Comparison of ENCODE assay signal across 21 mouse cellular contexts in the genomic region with DNA sequence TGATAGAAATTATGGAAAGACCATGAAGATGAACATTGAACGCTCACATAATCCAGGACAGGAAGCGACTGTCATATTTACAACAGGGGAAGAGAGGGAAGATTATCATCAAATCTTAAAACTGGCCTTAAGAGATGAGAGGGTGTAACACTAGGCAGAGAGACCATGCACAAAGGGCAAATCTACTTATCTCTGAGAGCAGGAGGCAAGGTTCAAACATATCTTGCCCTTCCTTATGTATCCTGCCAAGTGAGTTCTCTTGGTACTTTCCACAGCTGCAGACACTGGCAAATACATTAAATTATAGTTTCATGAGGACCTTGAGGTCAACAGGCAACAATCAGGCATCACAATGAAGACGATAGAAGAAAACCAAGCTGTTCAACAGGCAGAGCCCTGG.
DNase-seq lines count a peak whose midpoint lies in the region; ATAC-seq and TF ChIP-seq lines count a peak whose summit lies in the region.
"Had no signal": no experiment of that assay in that cellular context is flagged by ENCODE, and none has a peak within 500 bp of the region (broad histone marks: within the 10 kb centered on the region; RNA-seq: fewer than 3 reads in every experiment).

No protein-coding gene starts in this region.

- ATAC-seq in heart, postnatal 0 days (ENCODE audit: insufficient read depth, low read depth): no peak
- ATAC-seq in liver, embryonic 13.5 days (ENCODE audit: low read depth): peak; percentile 54; the same call in 1 of the 2 replicates
- no peak for ATAC-seq in liver, embryonic 12.5 days
- peak; percentile 81 for ATAC-seq in megakaryocyte progenitor cell, adult 5-6 weeks (replicated peaks; ENCODE audit: poor library complexity)
- ATAC-seq in activated CD4-positive, CD25-positive, alpha-beta regulatory T cell, adult 4 months: no peak
- ATAC-seq: forebrain, embryonic 14.5 days; forebrain, postnatal 0 days; hindbrain, embryonic 16.5 days had no signal

- no peak overlapping the region for H3K27ac ChIP-seq in heart, postnatal 0 days (ENCODE audit: low read depth)
- no peak overlapping the region for H3K27ac ChIP-seq in heart, embryonic 10.5 days
- no peak overlapping the region for H3K27ac ChIP-seq in liver, embryonic 13.5 days
- H3K27ac ChIP-seq in liver, embryonic 12.5 days: no peak overlapping the region
- H3K27ac ChIP-seq: embryonic facial prominence, embryonic 12.5 days; embryonic facial prominence, embryonic 15.5 days; heart, embryonic 13.5 days; hindbrain, embryonic 10.5 days; hindbrain, embryonic 13.5 days had no signal

- no peaks in the 10 kb centered on the region for H3K27me3 ChIP-seq in heart, postnatal 0 days (ENCODE audit: control insufficient read depth, insufficient read depth, low read length)
- H3K27me3 ChIP-seq in heart, embryonic 10.5 days (ENCODE audit: insufficient read depth, poor library complexity, severe bottlenecking): no peaks in the 10 kb centered on the region
- no peaks in the 10 kb centered on the region for H3K27me3 ChIP-seq in liver, embryonic 13.5 days
- no peaks in the 10 kb centered on the region for H3K27me3 ChIP-seq in liver, embryonic 12.5 days (replicated peaks)
- H3K27me3 ChIP-seq: embryonic facial prominence, embryonic 12.5 days; embryonic facial prominence, embryonic 15.5 days; heart, embryonic 13.5 days; hindbrain, embryonic 13.5 days had no signal

- no peak for TF ChIP-seq CTCF in heart, postnatal 0 days (IDR thresholded peaks at IDR 0.05; ENCODE audit: low read depth)

- H3K4me2 ChIP-seq in heart, postnatal 0 days (ENCODE audit: low read depth, low read length): no peak overlapping the region
- no peak overlapping the region for H3K4me2 ChIP-seq in liver, embryonic 13.5 days
- H3K4me2 ChIP-seq in liver, embryonic 12.5 days: no peak overlapping the region
- H3K4me2 ChIP-seq: embryonic facial prominence, embryonic 12.5 days; embryonic facial prominence, embryonic 15.5 days; heart, embryonic 13.5 days; hindbrain, embryonic 13.5 days had no signal

- WGBS in heart, postnatal 0 days: 72% methylated on average over 3 of the region's 3 CpGs
- WGBS in heart, embryonic 10.5 days: 77% methylated on average over 3 of the region's 3 CpGs
- WGBS in liver, embryonic 13.5 days (ENCODE audit: insufficient replicate concordance): 33% methylated on average over 3 of the region's 3 CpGs
- 43% methylated on average over 3 of the region's 3 CpGs for WGBS in liver, embryonic 12.5 days (ENCODE audit: insufficient replicate concordance)

- H3K9ac ChIP-seq in heart, postnatal 0 days (replicated peaks; ENCODE audit: low read depth, low read length): no peak overlapping the region
- no peak overlapping the region for H3K9ac ChIP-seq in liver, embryonic 13.5 days
- H3K9ac ChIP-seq in liver, embryonic 12.5 days: no peak overlapping the region
- H3K9ac ChIP-seq: embryonic facial prominence, embryonic 12.5 days; embryonic facial prominence, embryonic 15.5 days; forebrain, postnatal 0 days; heart, embryonic 13.5 days; hindbrain, embryonic 13.5 days had no signal

- no peaks in the 10 kb centered on the region for H3K9me3 ChIP-seq in heart, postnatal 0 days (replicated peaks; ENCODE audit: control insufficient read depth, low read length)
- H3K9me3 ChIP-seq in heart, embryonic 10.5 days: no peaks in the 10 kb centered on the region
- H3K9me3 ChIP-seq in liver, embryonic 13.5 days (replicated peaks): no peaks in the 10 kb centered on the region
- H3K9me3 ChIP-seq in liver, embryonic 12.5 days (replicated peaks): no peaks in the 10 kb centered on the region
- H3K9me3 ChIP-seq: embryonic facial prominence, embryonic 12.5 days; embryonic facial prominence, embryonic 15.5 days; heart, embryonic 13.5 days; hindbrain, embryonic 10.5 days; hindbrain, embryonic 13.5 days had no signal

- no peak for DNase-seq in heart, postnatal 0 days (ENCODE audit: low spot score)
- no peak for DNase-seq in heart, embryonic 10.5 days (ENCODE audit: low spot score)
- no peak for DNase-seq in liver, embryonic 13.5 days
- DNase-seq: adrenal gland, postnatal 10 days; adrenal gland, postnatal 36 days; cerebellum, adult 18-20 months; cerebellum, adult 9-10 months; cerebellum, postnatal 14 days; forebrain, postnatal 0 days; gastrocnemius, postnatal 25 days; heart, adult 18-20 months had no signal

- no peaks in the 10 kb centered on the region for H3K36me3 ChIP-seq in heart, postnatal 0 days (replicated peaks; ENCODE audit: control insufficient read depth, insufficient read depth, low read length)
- no peaks in the 10 kb centered on the region for H3K36me3 ChIP-seq in heart, embryonic 10.5 days
- no peaks in the 10 kb centered on the region for H3K36me3 ChIP-seq in liver, embryonic 13.5 days
- no peaks in the 10 kb centered on the region for H3K36me3 ChIP-seq in liver, embryonic 12.5 days
- H3K36me3 ChIP-seq: embryonic facial prominence, embryonic 12.5 days; embryonic facial prominence, embryonic 15.5 days; heart, embryonic 13.5 days; hindbrain, embryonic 10.5 days; hindbrain, embryonic 13.5 days had no signal

- peaks cover 4% of the 10 kb centered on the region for H3K4me1 ChIP-seq in heart, postnatal 0 days (ENCODE audit: control insufficient read depth, insufficient read depth)
- H3K4me1 ChIP-seq in heart, embryonic 10.5 days: peaks cover 3% of the 10 kb centered on the region; the same call in 1 of the 2 replicates
- H3K4me1 ChIP-seq in liver, embryonic 13.5 days (replicated peaks): no peaks in the 10 kb centered on the region
- H3K4me1 ChIP-seq in liver, embryonic 12.5 days: no peaks in the 10 kb centered on the region

- H3K4me3 ChIP-seq in heart, postnatal 0 days (ENCODE audit: low read depth, low read length): no peak overlapping the region
- H3K4me3 ChIP-seq in heart, embryonic 10.5 days: no peak overlapping the region
- H3K4me3 ChIP-seq in liver, embryonic 13.5 days (replicated peaks): no peak overlapping the region
- H3K4me3 ChIP-seq in liver, embryonic 12.5 days: no peak overlapping the region
- H3K4me3 ChIP-seq: embryonic facial prominence, embryonic 12.5 days; embryonic facial prominence, embryonic 15.5 days; heart, embryonic 13.5 days; hindbrain, embryonic 10.5 days; hindbrain, embryonic 13.5 days had no signal

- 0 out of 2 replicates have a peak, but pooled peaks have one; percentile 23 for TF ChIP-seq EP300 in heart, postnatal 0 days (IDR thresholded peaks at IDR 0.05; ENCODE audit: low read depth)

Comparison
In these comparisons a context has a peak if more than half of its experiments do, and no peak if none do; other contexts are left out.
1. ATAC-seq: peak in liver, embryonic 13.5 days (single experiment) and megakaryocyte progenitor cell, adult 5-6 weeks (single experiment); none in heart, postnatal 0 days (single experiment), liver, embryonic 12.5 days (single experiment) and activated CD4-positive, CD25-positive, alpha-beta regulatory T cell, adult 4 months (single experiment).